Mouse (Mus musculus): ENCODE data around the gene Prdm11. TPM values are rescaled to one million over a fixed set of nuclear protein-coding genes. Genes with fewer than 3 reads are reported as not detected.

Gene Prdm11
- polyA plus RNA-seq, 1 experiment from 2014 or later = 11.0 TPM

GRCm38 (mm10) chr2:92953450-92953849 is 92.5 kb downstream of the Prdm11 start:
- no peak for ATAC-seq (ENCODE audit: insufficient read depth, low FRiP score, low read depth)
- Histone ChIP-seq H3K27me3 (replicated peaks) (no peaks in the 10 kb centered on the region), H3K36me3 (no peaks in the 10 kb centered on the region), H3K4me3 (replicated peaks) (no peak overlapping the region), H3K4me1 (peaks cover 2% of the 10 kb centered on the region; the same call in 1 of the 2 replicates), H3K27ac (no peak overlapping the region), H3K4me2 (no peak overlapping the region), H3K9me3 (no peaks in the 10 kb centered on the region), H3K9ac (no peak overlapping the region)
- WGBS = 91% methylated on average over 17 of the region's 17 CpGs

DNA sequence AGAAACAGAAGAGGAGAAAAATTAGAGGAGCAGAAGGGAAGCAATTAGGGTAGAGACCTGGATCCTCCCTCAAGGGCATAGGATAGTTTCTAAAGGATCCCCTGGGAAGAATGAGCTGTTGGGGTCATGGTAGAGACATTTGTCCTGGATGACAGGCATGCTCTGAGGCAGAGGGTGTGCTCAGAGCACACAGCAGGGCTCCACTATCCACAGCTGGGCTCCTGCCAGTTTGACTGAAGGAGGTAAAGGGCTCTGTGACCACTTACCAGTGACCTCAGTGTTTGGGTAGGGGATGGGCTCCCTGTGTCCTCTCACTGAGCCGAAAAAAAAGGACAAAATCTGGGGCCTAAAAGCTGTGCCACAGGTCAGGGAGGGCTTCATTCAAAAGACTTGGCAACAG is 96.4 kb downstream of the Prdm11 start:
- H3K27me3 ChIP-seq (replicated peaks) = no peaks in the 10 kb centered on the region
- no peaks in the 10 kb centered on the region for H3K9me3 ChIP-seq
- no peak overlapping the region for H3K4me2 ChIP-seq
- no peaks in the 10 kb centered on the region for H3K36me3 ChIP-seq
- WGBS = 35% methylated on average over 1 of the region's 1 CpGs
- H3K27ac ChIP-seq = no peak overlapping the region
- H3K9ac ChIP-seq = no peak overlapping the region
- H3K4me3 ChIP-seq (replicated peaks) = no peak overlapping the region
- peaks cover 12% of the 10 kb centered on the region for H3K4me1 ChIP-seq
- ATAC-seq (ENCODE audit: insufficient read depth, low FRiP score, low read depth) = no peak

- Histone ChIP-seq H3K9ac (no peak overlapping the region), H3K27ac (no peak overlapping the region; the same call in 1 of the 2 replicates), H3K4me2 (no peak overlapping the region), H3K9me3 (no peaks in the 10 kb centered on the region), H3K36me3 (no peaks in the 10 kb centered on the region), H3K4me3 (replicated peaks) (no peak overlapping the region), H3K4me1 (peaks cover 12% of the 10 kb centered on the region), H3K27me3 (replicated peaks) (no peaks in the 10 kb centered on the region)
- WGBS = 56% methylated on average over 7 of the region's 7 CpGs
- ATAC-seq (ENCODE audit: insufficient read depth, low FRiP score, low read depth) = no peak
Measured at GRCm38 (mm10) chr2:92948699-92949300, 97.2 kb downstream of the Prdm11 start.

DNA sequence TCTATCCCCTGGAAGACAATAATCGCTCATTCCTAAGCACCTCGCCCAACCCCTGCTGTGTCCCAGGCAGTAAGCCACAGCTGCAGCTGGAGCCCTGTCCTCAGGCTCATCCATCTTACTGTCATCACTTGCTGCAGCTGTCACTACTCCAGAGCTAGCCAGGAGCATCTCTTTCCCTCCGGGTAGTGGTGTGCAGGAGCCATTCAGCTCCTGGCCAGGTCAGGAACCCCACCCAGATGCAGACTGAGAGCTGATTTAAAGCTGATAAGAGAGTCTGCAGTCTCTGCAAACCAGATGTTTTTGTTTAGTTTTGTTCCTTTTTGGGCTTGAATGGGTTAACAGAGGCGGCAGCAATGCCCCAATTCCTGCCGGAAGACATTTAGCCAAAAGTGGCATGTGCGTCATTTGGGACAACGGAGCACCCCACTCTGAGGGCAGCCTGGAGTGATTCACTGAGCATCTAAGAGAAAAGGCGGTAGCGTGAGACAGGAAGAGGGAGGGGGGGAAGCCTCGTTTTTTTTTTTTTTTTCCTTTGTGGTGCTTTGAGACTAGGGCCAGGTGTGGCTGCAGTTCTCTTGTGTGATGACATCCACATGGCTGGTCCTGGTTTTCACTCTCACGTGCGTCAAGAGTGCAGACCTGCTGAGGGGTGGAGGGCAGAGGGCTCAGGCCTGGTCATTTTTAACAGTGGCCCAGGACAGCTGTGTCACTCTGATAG is 97.8 kb downstream of the Prdm11 start:
- Histone ChIP-seq H3K27me3 (replicated peaks) (no peaks in the 10 kb centered on the region), H3K9me3 (no peaks in the 10 kb centered on the region), H3K36me3 (no peaks in the 10 kb centered on the region), H3K4me2 (no peak overlapping the region), H3K9ac (no peak overlapping the region), H3K27ac (no peak overlapping the region; the same call in 1 of the 2 replicates), H3K4me3 (replicated peaks) (no peak overlapping the region), H3K4me1 (peaks cover 12% of the 10 kb centered on the region)
- 8% methylated on average over 12 of the region's 12 CpGs for whole genome bisulfite sequencing
- ATAC-seq (ENCODE audit: insufficient read depth, low FRiP score, low read depth) = no peak

DNA sequence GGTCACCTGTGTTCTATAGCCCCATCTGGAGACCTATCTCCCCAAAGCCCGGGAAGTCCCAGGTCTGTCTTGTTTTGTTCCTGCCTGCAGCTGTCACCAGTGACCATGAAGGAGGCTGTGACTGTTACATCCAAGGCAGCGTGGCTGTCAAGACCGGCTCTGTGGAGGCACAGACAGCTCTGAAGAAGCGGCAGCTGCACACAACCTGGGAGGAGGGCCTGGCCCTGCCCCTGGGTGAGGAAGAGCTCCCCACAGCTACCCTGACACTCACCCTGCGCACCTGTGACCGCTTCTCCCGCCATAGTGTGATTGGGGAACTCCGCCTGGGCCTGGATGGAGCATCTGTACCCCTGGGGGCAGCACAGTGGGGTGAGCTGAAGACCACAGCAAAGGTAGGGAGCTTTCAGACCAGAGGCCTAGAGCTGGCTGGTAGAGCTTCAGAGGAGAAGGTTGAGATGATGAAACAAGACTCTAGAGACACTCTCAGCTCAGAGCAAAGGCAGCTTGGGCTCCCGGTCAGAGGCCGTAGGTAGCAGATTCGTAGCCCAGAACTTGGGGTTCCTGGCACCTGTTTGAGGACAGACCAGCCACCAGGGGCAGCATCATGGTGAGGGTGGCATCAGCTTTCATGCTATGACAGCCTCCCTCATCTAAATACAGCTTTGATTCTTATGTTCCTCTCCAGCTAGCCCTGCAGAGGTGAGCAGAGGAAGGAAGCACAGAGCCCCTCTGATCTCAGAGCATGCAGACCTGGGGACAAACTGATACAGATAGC is 100.0 kb downstream of the Prdm11 start:
- 80% methylated on average over 11 of the region's 11 CpGs for WGBS
- no peak overlapping the region for H3K9ac ChIP-seq
- no peaks in the 10 kb centered on the region for H3K9me3 ChIP-seq
- no peaks in the 10 kb centered on the region for H3K36me3 ChIP-seq
- H3K4me1 ChIP-seq = peaks cover 12% of the 10 kb centered on the region
- no peaks in the 10 kb centered on the region for H3K27me3 ChIP-seq (replicated peaks)
- no peak overlapping the region for H3K4me3 ChIP-seq (replicated peaks)
- H3K27ac ChIP-seq = no peak overlapping the region
- ATAC-seq (ENCODE audit: insufficient read depth, low FRiP score, low read depth) = no peak
- H3K4me2 ChIP-seq = no peak overlapping the region

DNA sequence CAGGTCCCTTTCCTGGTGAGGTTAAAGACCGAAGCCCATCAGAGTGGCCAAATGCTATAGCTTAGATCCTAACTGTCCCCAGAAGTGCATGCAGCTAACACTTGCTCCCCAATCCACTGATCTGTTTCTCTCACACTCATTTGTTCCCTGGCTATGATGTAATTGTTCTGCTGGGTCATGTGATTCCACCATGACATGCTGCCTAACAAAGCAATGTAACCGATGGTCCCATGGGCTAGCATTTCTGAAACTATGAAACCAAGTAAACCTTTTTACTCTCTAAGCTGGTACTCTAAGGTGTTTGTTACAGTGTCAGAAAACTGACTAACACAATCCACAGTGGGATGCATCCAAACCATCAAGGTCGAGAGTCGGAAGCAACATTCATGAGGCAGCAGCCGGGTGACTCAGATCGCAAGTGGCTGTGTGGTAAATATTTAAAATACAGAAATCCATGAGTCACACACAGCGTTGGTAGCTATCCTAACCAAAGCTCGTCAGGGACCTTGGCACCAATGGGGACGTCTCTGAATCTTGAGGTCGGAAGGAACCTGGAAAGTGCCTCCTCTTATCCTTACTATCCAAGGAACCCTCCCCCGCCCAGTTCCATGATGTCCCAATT is 100.7 kb downstream of the Prdm11 start:
- H3K4me2 ChIP-seq = no peak overlapping the region
- H3K4me1 ChIP-seq = peaks cover 12% of the 10 kb centered on the region
- H3K36me3 ChIP-seq = no peaks in the 10 kb centered on the region
- no peak for ATAC-seq (ENCODE audit: insufficient read depth, low FRiP score, low read depth)
- H3K9me3 ChIP-seq = no peaks in the 10 kb centered on the region
- no peak overlapping the region for H3K9ac ChIP-seq
- H3K27ac ChIP-seq = no peak overlapping the region
- WGBS = 87% methylated on average over 11 of the region's 11 CpGs
- H3K27me3 ChIP-seq (replicated peaks) = no peaks in the 10 kb centered on the region
- no peak overlapping the region for H3K4me3 ChIP-seq (replicated peaks)

- H3K9ac ChIP-seq = no peak overlapping the region
- no peak overlapping the region for H3K27ac ChIP-seq
- H3K27me3 ChIP-seq (replicated peaks) = no peaks in the 10 kb centered on the region
- WGBS = 78% methylated on average over 3 of the region's 3 CpGs
- H3K36me3 ChIP-seq = no peaks in the 10 kb centered on the region
- H3K4me3 ChIP-seq (replicated peaks) = no peak overlapping the region
- peaks cover 12% of the 10 kb centered on the region for H3K4me1 ChIP-seq
- no peak for ATAC-seq (ENCODE audit: insufficient read depth, low FRiP score, low read depth)
- no peaks in the 10 kb centered on the region for H3K9me3 ChIP-seq
- H3K4me2 ChIP-seq = no peak overlapping the region
Measured at GRCm38 (mm10) chr2:92944356-92944755, 101.6 kb downstream of the Prdm11 start.

- peaks cover 9% of the 10 kb centered on the region for H3K4me1 ChIP-seq
- ATAC-seq (ENCODE audit: insufficient read depth, low FRiP score, low read depth) = no peak
- no peaks in the 10 kb centered on the region for H3K27me3 ChIP-seq (replicated peaks)
- no peak overlapping the region for H3K27ac ChIP-seq
- H3K4me2 ChIP-seq = no peak overlapping the region
- H3K9me3 ChIP-seq = no peaks in the 10 kb centered on the region
- no peaks in the 10 kb centered on the region for H3K36me3 ChIP-seq
- no peak overlapping the region for H3K9ac ChIP-seq
- WGBS = 79% methylated on average over 3 of the region's 3 CpGs
- H3K4me3 ChIP-seq (replicated peaks) = no peak overlapping the region
Measured at GRCm38 (mm10) chr2:92943406-92943805, 102.6 kb downstream of the Prdm11 start.

GRCm38 (mm10) chr2:92941463-92941862 is 104.5 kb downstream of the Prdm11 start:
- ATAC-seq (ENCODE audit: insufficient read depth, low FRiP score, low read depth) = no peak
- H3K9me3 ChIP-seq = no peaks in the 10 kb centered on the region
- no peak overlapping the region for H3K9ac ChIP-seq
- WGBS = 59% methylated on average over 3 of the region's 3 CpGs
- no peak overlapping the region for H3K27ac ChIP-seq
- H3K4me1 ChIP-seq = no peaks in the 10 kb centered on the region
- H3K4me2 ChIP-seq = no peak overlapping the region
- no peaks in the 10 kb centered on the region for H3K36me3 ChIP-seq
- H3K27me3 ChIP-seq (replicated peaks) = no peaks in the 10 kb centered on the region
- H3K4me3 ChIP-seq (replicated peaks) = no peak overlapping the region

DNA sequence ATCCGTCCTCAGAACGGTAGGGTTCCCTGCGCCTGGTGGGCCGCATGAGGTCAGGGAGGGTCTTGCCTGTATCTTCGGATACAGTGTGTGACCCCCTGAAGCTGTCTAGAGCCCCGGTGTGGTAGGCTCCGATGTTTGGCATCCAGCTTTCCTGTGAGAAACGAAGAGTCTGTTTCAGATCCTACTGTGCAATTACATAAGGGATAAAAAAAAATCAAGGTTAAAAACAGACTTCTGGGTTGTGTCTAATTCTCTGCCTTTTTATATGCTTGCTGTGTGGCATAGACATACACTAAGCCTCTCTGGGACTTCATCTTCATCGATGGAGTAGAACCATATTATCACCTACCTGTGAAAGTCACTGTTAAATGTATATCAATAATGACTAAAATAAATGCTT is 105.0 kb downstream of the Prdm11 start:
- ATAC-seq (ENCODE audit: insufficient read depth, low FRiP score, low read depth) = no peak
- WGBS = 87% methylated on average over 9 of the region's 9 CpGs

DNA sequence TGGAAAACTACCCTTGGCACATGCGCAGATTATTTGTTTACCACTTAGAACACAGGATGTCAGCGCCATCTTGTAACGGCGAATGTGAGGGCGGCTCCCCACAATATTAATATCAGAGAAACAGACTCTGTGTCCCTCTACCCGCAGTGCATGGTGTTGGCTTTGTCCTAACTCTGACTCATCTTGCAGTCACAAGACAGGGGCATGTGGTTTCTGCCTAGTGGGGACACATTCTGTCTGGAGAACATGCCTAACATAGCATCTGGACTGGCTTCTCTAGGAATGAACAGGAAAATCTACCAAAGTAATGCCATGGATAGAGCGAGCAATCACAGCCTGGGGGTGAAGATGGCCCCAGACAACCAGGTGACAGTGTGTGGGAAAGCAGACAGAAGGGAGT is 107.1 kb downstream of the Prdm11 start:
- Histone ChIP-seq H3K27ac (no peak overlapping the region), H3K4me2 (no peak overlapping the region), H3K4me1 (peaks cover 8% of the 10 kb centered on the region; the same call in 1 of the 2 replicates), H3K27me3 (replicated peaks) (no peaks in the 10 kb centered on the region), H3K36me3 (no peaks in the 10 kb centered on the region), H3K4me3 (replicated peaks) (no peak overlapping the region), H3K9me3 (no peaks in the 10 kb centered on the region), H3K9ac (no peak overlapping the region)
- 93% methylated on average over 7 of the region's 7 CpGs for WGBS
- no peak for ATAC-seq (ENCODE audit: insufficient read depth, low FRiP score, low read depth)

More for the DNA sequence above, 105.0 kb downstream of the Prdm11 start:
- H3K4me2 ChIP-seq = no peak overlapping the region
- H3K9ac ChIP-seq = no peak overlapping the region
- no peak overlapping the region for H3K4me3 ChIP-seq (replicated peaks)
- H3K4me1 ChIP-seq = no peaks in the 10 kb centered on the region
- no peak overlapping the region for H3K27ac ChIP-seq
- H3K36me3 ChIP-seq = no peaks in the 10 kb centered on the region
- no peaks in the 10 kb centered on the region for H3K27me3 ChIP-seq (replicated peaks)
- H3K9me3 ChIP-seq = no peaks in the 10 kb centered on the region

DNA sequence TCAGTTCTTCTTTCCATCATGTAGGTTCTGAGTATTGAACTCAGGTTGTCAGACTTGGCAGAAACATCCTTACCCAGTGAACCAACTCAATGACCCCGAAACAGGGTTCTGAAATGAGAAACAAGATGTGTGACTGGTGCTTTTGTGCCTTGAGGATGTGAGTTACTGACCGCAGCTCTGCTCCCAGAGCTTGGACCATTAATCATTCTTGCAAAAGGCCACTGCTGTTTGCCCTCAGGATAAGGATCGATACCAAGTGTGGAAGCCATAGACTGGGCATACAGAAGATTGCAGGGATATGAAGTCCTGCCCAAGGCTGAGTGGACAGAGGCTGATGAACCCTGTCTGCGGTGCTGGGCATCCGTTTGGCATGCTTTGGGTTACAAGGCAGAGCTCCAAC is 107.9 kb downstream of the Prdm11 start:
- H3K36me3 ChIP-seq = no peaks in the 10 kb centered on the region
- H3K4me2 ChIP-seq = no peak overlapping the region
- no peaks in the 10 kb centered on the region for H3K27me3 ChIP-seq (replicated peaks)
- H3K27ac ChIP-seq = no peak overlapping the region
- no peak for ATAC-seq (ENCODE audit: insufficient read depth, low FRiP score, low read depth)
- WGBS = 71% methylated on average over 5 of the region's 5 CpGs
- H3K4me3 ChIP-seq (replicated peaks) = no peak overlapping the region
- H3K9ac ChIP-seq = no peak overlapping the region
- H3K9me3 ChIP-seq = no peaks in the 10 kb centered on the region
- peaks cover 8% of the 10 kb centered on the region; the same call in 1 of the 2 replicates for H3K4me1 ChIP-seq
